Mouse (Mus musculus) liver, embryonic 14.5 days (tissue): ENCODE results near the gene Gper1. TPM values are rescaled to one million over a fixed set of nuclear protein-coding genes. Genes with fewer than 3 reads are reported as not detected.
A peak's percentile ranks its signal among the peaks of the same experiment; 100 is the strongest.

ENCODE experiments used
- ATAC-seq: fragments of 200-750 bp; cut with Nextera tagmentation; 2 replicates; pipeline ENCODE4 v1.8.0; 2017; ENCODE audit warnings: moderate number of reproducible peaks, mild to moderate bottlenecking, moderate library complexity; ENCODE audit not compliant: insufficient read depth
- DNase-seq, 3 experiments: peaks; one replicate each; pipeline ENCODE4 v3.0.0-alpha.2; 2012 to 2013; ENCODE audit warnings: low read depth in 3 of 3, low spot score in 3 of 3
- H3K27ac ChIP-seq: fragments of 300-500 bp; sonication (generic); 2 replicates; pipeline ENCODE4 v1.5.1; 2014; ENCODE audit warnings: moderate library complexity, mild to moderate bottlenecking, control low read depth, inconsistent platforms
- H3K27me3 ChIP-seq: fragments of 300-500 bp; sonication (generic); 2 replicates; pipeline ENCODE4 v1.6.1; 2014; ENCODE audit warnings: mild to moderate bottlenecking, low read length, moderate library complexity; ENCODE audit not compliant: control insufficient read depth, insufficient read depth
- H3K36me3 ChIP-seq: fragments of 300-500 bp; sonication (generic); replicated peaks from 2 replicates; pipeline ENCODE4 v1.6.1; 2014; ENCODE audit warnings: low read depth; ENCODE audit not compliant: control insufficient read depth, insufficient read depth
- H3K4me1 ChIP-seq, 2 experiments: fragments of 200-500 bp in 1 of 2; fragments of 300-500 bp in 1 of 2; sonication (generic) in 1 of 2; replicated peaks; 2 replicates each; pipeline ENCODE4 v1.6.1; 2012 to 2014; ENCODE audit warnings: antibody characterized with exemption in 1 of 2, inconsistent platforms in 1 of 2, low read length in 1 of 2; ENCODE audit not compliant: control insufficient read depth in 2 of 2, insufficient read depth in 2 of 2
- H3K4me2 ChIP-seq: fragments of 300-500 bp; sonication (generic); 2 replicates; pipeline ENCODE4 v1.6.1; 2014; ENCODE audit warnings: low read depth, mild to moderate bottlenecking, control low read depth, moderate library complexity
- H3K4me3 ChIP-seq, 2 experiments: fragments of 200-500 bp in 1 of 2; fragments of 300-500 bp in 1 of 2; sonication (generic) in 1 of 2; 2 replicates each; pipeline ENCODE4 v1.5.1; 2012 to 2014; ENCODE audit warnings: low read depth in 2 of 2, low read length in 2 of 2, mild to moderate bottlenecking in 2 of 2, control low read depth in 1 of 2, inconsistent platforms in 1 of 2, moderate library complexity in 1 of 2; ENCODE audit not compliant: insufficient read depth in 1 of 2
- H3K9ac ChIP-seq: fragments of 300-500 bp; sonication (generic); replicated peaks from 2 replicates; pipeline ENCODE4 v1.6.1; 2014; ENCODE audit warnings: mild to moderate bottlenecking, control low read depth, moderate library complexity
- H3K9me3 ChIP-seq: fragments of 300-500 bp; sonication (generic); 2 replicates; pipeline ENCODE4 v1.6.1; 2016; ENCODE audit warnings: low read length, mixed read lengths; ENCODE audit not compliant: control insufficient read depth
- CTCF ChIP-seq: IDR thresholded peaks from 2 replicates; pipeline ENCODE4 v1.5.1; 2016; ENCODE audit warnings: antibody characterized with exemption, low read depth, control low read depth
- EP300 ChIP-seq: IDR thresholded peaks from 2 replicates; pipeline ENCODE4 v1.6.1; 2016; ENCODE audit warnings: antibody characterized with exemption, low read depth
- WGBS: fragments of 180-500 bp; shearing (Covaris S2); extraction: QIAGEN DNeasy Blood & Tissue Kit; methylation state at CpG from one replicate; pipeline ENCODE4 v1.1.7; 2014; ENCODE audit not compliant: insufficient replicate concordance; 5-methylcytosine and 5-hydroxymethylcytosine counted together
- polyA plus RNA-seq, 2 experiments: library from polyadenylated mRNA; depleted of rRNA in 1 of 2; stranded (reverse) in 1 of 2; unstranded in 1 of 2; fragments of >200 nt; fragmentation: Nextera tagmentation in 1 of 2; extraction: Ambion mirVana in 1 of 2; gene quantifications; 2 replicates each; pipeline versions ENCODE4 v1.2.1 to v1.2.3; 2012 to 2014

Gene Gper1
- polyA plus RNA-seq, 2 experiments = 0.07 to 0.20 TPM

DNA sequence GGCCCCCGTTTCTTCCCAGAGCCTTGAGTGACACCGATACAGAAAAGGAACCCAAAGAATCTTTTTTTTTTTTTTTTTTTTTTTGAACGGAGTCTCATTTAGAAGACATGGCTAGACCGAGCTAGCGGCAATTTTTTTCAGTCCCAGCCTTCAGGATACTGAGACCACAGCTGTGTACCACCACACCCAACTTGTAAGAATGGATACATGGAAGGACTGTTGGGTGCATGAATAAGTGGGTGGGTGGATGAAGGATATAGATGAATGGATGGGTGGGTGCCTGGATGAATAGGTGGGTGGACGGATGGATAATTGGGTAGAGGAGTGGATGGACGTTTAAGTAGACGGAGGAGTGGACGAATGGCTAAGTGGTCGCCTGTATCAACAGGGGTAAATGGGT is 37.0 kb downstream of the Gper1 start:
- WGBS = 5% methylated on average over 10 of the region's 10 CpGs
- H3K27ac ChIP-seq = no peak overlapping the region
- peak overlapping the region; percentile 43 for H3K9ac ChIP-seq
- H3K27me3 ChIP-seq = no peaks in the 10 kb centered on the region
- peak overlapping the region; percentile 81 for H3K4me2 ChIP-seq
- H3K9me3 ChIP-seq = no peaks in the 10 kb centered on the region
- peak; percentile 33; the same call in 1 of the 2 replicates for ATAC-seq
- TF ChIP-seq EP300 = no peak
- no peak for TF ChIP-seq CTCF
- peak overlapping the region; percentile 60 to 77 for H3K4me3 ChIP-seq
- no peaks in the 10 kb centered on the region for H3K36me3 ChIP-seq
- DNase-seq = no peak
- H3K4me1 ChIP-seq = peaks cover 0 to 10% of the 10 kb centered on the region in 2 experiments; a peak in 3 of 4 replicates

DNA sequence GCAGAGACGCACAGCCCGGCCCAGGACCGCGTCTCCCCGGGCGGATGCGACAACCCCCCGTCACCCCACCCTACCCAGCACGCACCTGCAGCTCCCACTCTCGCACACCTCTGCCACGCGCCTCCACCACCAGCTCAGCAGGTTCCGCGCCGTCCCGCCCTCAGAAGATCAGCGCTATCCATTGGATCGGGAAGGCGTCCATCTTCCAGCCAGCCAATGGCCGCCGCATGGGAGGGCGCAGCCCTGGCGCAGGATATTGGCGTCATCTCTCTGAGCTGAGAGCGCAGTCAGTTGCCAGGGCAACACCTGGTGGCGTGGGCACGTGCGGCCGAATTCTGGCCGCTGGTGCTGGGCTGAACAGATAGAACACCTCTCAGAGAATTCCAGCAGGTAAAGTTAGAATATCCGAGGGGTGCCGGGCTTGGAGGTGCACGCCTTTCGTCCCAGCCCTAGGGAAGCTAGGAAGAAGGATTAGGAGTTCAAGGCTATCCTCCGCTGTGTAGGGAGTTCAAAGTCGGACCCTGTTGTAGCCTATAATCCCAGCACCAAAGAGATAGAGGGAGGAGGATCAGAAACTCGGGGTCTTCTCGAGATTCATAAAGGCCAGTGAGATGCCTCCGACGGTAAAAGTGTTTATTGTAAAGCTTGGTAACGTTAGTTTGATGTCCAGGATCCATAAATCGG is 37.6 kb downstream of the Gper1 start, which contains the start of gene 3110082I17Rik:
Gene 3110082I17Rik (minus strand): TSS at position 144 of the 684 bp plus-strand sequence.
- ATAC-seq = peak; percentile 97
- H3K27ac ChIP-seq = no peak within 1 kb of the TSS

DNA sequence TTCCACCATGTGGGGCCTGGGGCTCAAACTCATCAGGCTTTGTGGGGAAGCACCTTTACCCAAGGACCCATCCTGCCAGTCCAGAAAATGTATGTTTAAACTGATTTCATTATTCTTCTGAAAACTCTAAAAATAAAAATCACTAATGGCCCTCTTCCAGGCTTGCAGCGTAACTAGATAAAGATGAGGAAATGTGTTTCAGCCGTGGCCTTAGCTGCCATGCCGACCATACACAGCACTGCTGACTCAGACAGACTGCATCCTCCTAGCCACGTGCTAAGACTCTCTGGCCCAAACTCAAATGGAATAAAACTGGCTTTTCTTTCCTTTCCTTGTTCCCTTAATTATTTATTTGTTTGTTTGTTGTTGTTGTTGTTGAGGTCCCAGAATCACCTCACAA is 41.9 kb downstream of the Gper1 start:
- ATAC-seq = no peak

More for the DNA sequence above, 37.6 kb downstream of the Gper1 start, which contains the start of gene 3110082I17Rik:
- DNase-seq = peak; percentile 87 to 90 (median 89)
- peak within 1 kb of the TSS; percentile 81 for H3K4me2 ChIP-seq
- H3K9me3 ChIP-seq = no peaks in the 10 kb centered on the region
- TF ChIP-seq CTCF (no peak), EP300 (no peak)
- H3K4me1 ChIP-seq = peaks cover 0 to 10% of the 10 kb centered on the region in 2 experiments; a peak in 3 of 4 replicates
- H3K36me3 ChIP-seq = no peaks in the 10 kb centered on the region
- WGBS = 4% methylated on average over 42 of the region's 42 CpGs
- H3K27me3 ChIP-seq = no peaks in the 10 kb centered on the region
- H3K9ac ChIP-seq = peak within 1 kb of the TSS; percentile 43
- peak within 1 kb of the TSS; percentile 60 to 77 for H3K4me3 ChIP-seq

DNA sequence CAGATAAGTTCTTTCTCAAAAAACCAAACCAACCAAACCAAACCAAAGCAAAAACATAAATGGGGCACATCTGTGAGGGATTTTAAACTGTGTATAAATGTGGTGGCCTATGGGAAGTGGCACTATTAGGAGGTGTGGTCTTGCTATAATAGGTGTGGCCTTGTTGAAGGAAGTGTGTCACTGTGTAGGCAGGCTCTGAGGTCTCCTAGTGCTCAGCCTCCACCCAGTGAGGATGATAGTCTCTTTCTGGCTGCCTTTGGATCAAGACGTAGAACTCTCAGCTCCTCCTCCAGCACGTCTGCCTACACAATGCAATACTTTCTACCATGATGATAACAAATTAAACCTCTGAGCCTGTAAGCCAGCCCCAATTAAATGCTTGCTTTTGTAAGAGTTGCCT is 43.4 kb downstream of the Gper1 start:
- WGBS = 39% methylated on average over 2 of the region's 2 CpGs
- no peak overlapping the region for H3K27ac ChIP-seq
- 0 out of 4 replicates have a peak, but pooled peaks cover 0 to 2% of the 10 kb centered on the region in 2 experiments for H3K4me1 ChIP-seq
- no peak overlapping the region for H3K4me2 ChIP-seq
- TF ChIP-seq EP300 = no peak
- TF ChIP-seq CTCF = no peak
- no peaks in the 10 kb centered on the region; the same call in 1 of the 2 replicates for H3K36me3 ChIP-seq
- no peaks in the 10 kb centered on the region for H3K9me3 ChIP-seq
- DNase-seq = no peak
- no peaks in the 10 kb centered on the region for H3K27me3 ChIP-seq
- ATAC-seq = 0 out of 2 replicates have a peak, but pooled peaks have one; percentile 35
- H3K4me3 ChIP-seq = no peak overlapping the region
- H3K9ac ChIP-seq = no peak overlapping the region

More for the DNA sequence above, 41.9 kb downstream of the Gper1 start:
- Histone ChIP-seq H3K4me2 (no peak overlapping the region), H3K9me3 (no peaks in the 10 kb centered on the region), H3K27ac (no peak overlapping the region), H3K4me3 (no peak overlapping the region), H3K27me3 (no peaks in the 10 kb centered on the region), H3K9ac (no peak overlapping the region), H3K4me1 (peaks cover 0 to 4% of the 10 kb centered on the region in 2 experiments; a peak in 2 of 4 replicates), H3K36me3 (no peaks in the 10 kb centered on the region)
- WGBS = 41% methylated on average over 4 of the region's 4 CpGs
- no peak for TF ChIP-seq EP300
- TF ChIP-seq CTCF = no peak
- no peak for DNase-seq

DNA sequence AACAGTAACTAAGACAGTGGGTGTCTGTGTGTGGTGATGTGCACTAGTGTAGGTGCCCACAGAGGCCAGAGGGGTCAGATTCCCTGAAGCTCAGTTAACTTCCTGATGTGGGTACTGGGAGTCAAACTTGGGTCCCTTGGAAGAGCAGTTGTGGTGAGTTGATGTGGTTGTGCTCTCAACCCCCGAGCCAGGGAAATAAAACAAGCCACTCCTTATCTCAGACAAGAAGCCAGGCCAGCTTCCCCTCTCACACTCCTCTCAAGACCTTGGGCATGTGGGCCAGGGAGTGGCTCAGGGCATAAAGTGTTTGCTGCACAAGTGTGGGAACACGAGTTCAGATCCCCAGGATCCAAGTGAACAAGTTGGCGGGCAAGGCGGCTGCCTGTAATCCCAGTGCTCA is 43.9 kb downstream of the Gper1 start:
- no peak overlapping the region for H3K4me3 ChIP-seq
- no peaks in the 10 kb centered on the region for H3K9me3 ChIP-seq
- 46% methylated on average over 4 of the region's 4 CpGs for WGBS
- TF ChIP-seq CTCF (no peak), EP300 (no peak)
- no peaks in the 10 kb centered on the region; the same call in 1 of the 2 replicates for H3K36me3 ChIP-seq
- H3K27me3 ChIP-seq = no peaks in the 10 kb centered on the region
- no peak overlapping the region for H3K9ac ChIP-seq
- no peak overlapping the region for H3K4me2 ChIP-seq
- 0 out of 4 replicates have a peak, but pooled peaks cover 0 to 2% of the 10 kb centered on the region in 2 experiments for H3K4me1 ChIP-seq
- DNase-seq (no peak), ATAC-seq (no peak)
- H3K27ac ChIP-seq = no peak overlapping the region
